ENCODE assay signal across 30 mouse cellular contexts in genomic region chr4:57913021-57913420, GRCm38 (mm10). TPM values are rescaled to one million over a fixed set of nuclear protein-coding genes. Genes with fewer than 3 reads are reported as not detected.
DNase-seq lines count a peak whose midpoint lies in the region; ATAC-seq and TF ChIP-seq lines count a peak whose summit lies in the region.
"Had no signal": no experiment of that assay in that cellular context is flagged by ENCODE, and none has a peak within 500 bp of the region (broad histone marks: within the 10 kb centered on the region; RNA-seq: fewer than 3 reads in every experiment).

No protein-coding gene starts in this region.

- no peak overlapping the region for H3K27ac ChIP-seq in liver, adult 2 months (replicated peaks; ENCODE audit: insufficient read depth, low read depth, low read length)
- no peak overlapping the region for H3K27ac ChIP-seq in liver, embryonic 12.5 days
- H3K27ac ChIP-seq in intestine, postnatal 0 days (ENCODE audit: low read depth, low read length) = no peak overlapping the region
- H3K27ac ChIP-seq: embryonic facial prominence, embryonic 10.5 days; embryonic facial prominence, embryonic 13.5 days; forebrain, embryonic 12.5 days; forebrain, embryonic 15.5 days; heart, adult 2 months; heart, embryonic 10.5 days; heart, embryonic 13.5 days had no signal

- TF ChIP-seq CTCF in liver, adult 2 months (IDR thresholded peaks at IDR 0.05; ENCODE audit: low read depth, low read length) = no peak
- no peak for TF ChIP-seq CTCF in intestine, postnatal 0 days (IDR thresholded peaks at IDR 0.05; ENCODE audit: low read depth)

- TF ChIP-seq POLR2A in liver, adult 2 months (IDR thresholded peaks at IDR 0.05; ENCODE audit: extremely low read depth, insufficient read depth, low read length) = no peak

- peaks cover 16% of the 10 kb centered on the region for H3K4me1 ChIP-seq in liver, adult 2 months (ENCODE audit: control insufficient read depth, insufficient read depth, low read length)
- peaks cover 6% of the 10 kb centered on the region; the same call in 1 of the 2 replicates for H3K4me1 ChIP-seq in liver, embryonic 12.5 days
- 0 out of 2 replicates have a peak, but pooled peaks cover 2% of the 10 kb centered on the region for H3K4me1 ChIP-seq in intestine, postnatal 0 days (replicated peaks; ENCODE audit: control insufficient read depth, insufficient read depth, low read length)
- H3K4me1 ChIP-seq: forebrain, embryonic 15.5 days had no signal

- ATAC-seq in liver, embryonic 12.5 days = no peak
- ATAC-seq in intestine, postnatal 0 days = no peak
- ATAC-seq: activated CD4-positive, CD25-positive, alpha-beta regulatory T cell, adult 4 months; forebrain, embryonic 15.5 days had no signal

- peaks cover 9% of the 10 kb centered on the region; the same call in 1 of the 2 replicates for H3K36me3 ChIP-seq in liver, adult 2 months (ENCODE audit: control insufficient read depth, insufficient read depth, low read length)
- H3K36me3 ChIP-seq in liver, embryonic 12.5 days = no peaks in the 10 kb centered on the region
- H3K36me3 ChIP-seq in intestine, postnatal 0 days (ENCODE audit: control insufficient read depth, insufficient read depth) = peaks cover 8% of the 10 kb centered on the region; the same call in 1 of the 2 replicates
- H3K36me3 ChIP-seq: embryonic facial prominence, embryonic 10.5 days; embryonic facial prominence, embryonic 13.5 days; forebrain, embryonic 12.5 days; forebrain, embryonic 15.5 days; heart, embryonic 10.5 days; heart, embryonic 13.5 days had no signal

- H3K9ac ChIP-seq in liver, adult 2 months (ENCODE audit: low read depth, low read length) = no peak overlapping the region
- H3K9ac ChIP-seq in liver, embryonic 12.5 days = no peak overlapping the region
- H3K9ac ChIP-seq in intestine, postnatal 0 days (ENCODE audit: low read depth, low read length) = no peak overlapping the region
- H3K9ac ChIP-seq: embryonic facial prominence, embryonic 13.5 days; forebrain, embryonic 12.5 days; forebrain, embryonic 15.5 days; heart, embryonic 13.5 days had no signal

- no peaks in the 10 kb centered on the region; the same call in 1 of the 2 replicates for H3K79me2 ChIP-seq in liver, adult 2 months (ENCODE audit: control insufficient read depth, insufficient read depth, low read length)

- H3K4me2 ChIP-seq in liver, embryonic 12.5 days = no peak overlapping the region
- H3K4me2 ChIP-seq in intestine, postnatal 0 days (replicated peaks; ENCODE audit: low read depth) = peak overlapping the region; percentile 68
- H3K4me2 ChIP-seq: embryonic facial prominence, embryonic 13.5 days; forebrain, embryonic 12.5 days; forebrain, embryonic 15.5 days; heart, embryonic 13.5 days had no signal

- H3K4me3 ChIP-seq in liver, adult 2 months (ENCODE audit: insufficient read depth, low read depth, low read length) = no peak overlapping the region
- H3K4me3 ChIP-seq in liver, embryonic 12.5 days = no peak overlapping the region
- no peak overlapping the region for H3K4me3 ChIP-seq in intestine, postnatal 0 days (ENCODE audit: low read depth, low read length)
- H3K4me3 ChIP-seq: embryonic facial prominence, embryonic 10.5 days; embryonic facial prominence, embryonic 13.5 days; erythroblast, embryonic 14.5 days; forebrain, embryonic 12.5 days; forebrain, embryonic 15.5 days; heart, adult 2 months; heart, embryonic 10.5 days; heart, embryonic 13.5 days had no signal

- H3K9me3 ChIP-seq in liver, embryonic 12.5 days (replicated peaks) = no peaks in the 10 kb centered on the region
- H3K9me3 ChIP-seq in intestine, postnatal 0 days (ENCODE audit: control insufficient read depth) = no peaks in the 10 kb centered on the region
- H3K9me3 ChIP-seq: embryonic facial prominence, embryonic 10.5 days; embryonic facial prominence, embryonic 13.5 days; forebrain, embryonic 12.5 days; forebrain, embryonic 15.5 days; heart, embryonic 10.5 days; heart, embryonic 13.5 days had no signal

- DNase-seq in kidney, adult 11 months = peak; percentile 33
- no peak for DNase-seq in kidney, postnatal 4 days
- peak; percentile 79 for DNase-seq in kidney, adult 9 months
- DNase-seq in kidney, postnatal 14 days = no peak
- DNase-seq in liver, adult 2 months (ENCODE audit: extremely low read depth, low read depth, low spot score) = peak; percentile 52
- no peak for DNase-seq in right cerebral cortex, postnatal 4 days
- DNase-seq: adrenal gland, adult 8-10 months; adrenal gland, postnatal 25 days; cerebellum, adult 11-12 months; cerebellum, adult 8-10 months; cerebellum, postnatal 10 days; cerebellum, postnatal 36 days; embryo, embryonic 11 days; gastrocnemius, postnatal 10 days; gastrocnemius, postnatal 36 days; heart, adult 2 months; heart, postnatal 14 days; heart, postnatal 4 days had no signal

- H3K27me3 ChIP-seq in liver, adult 2 months (ENCODE audit: control insufficient read depth, insufficient read depth, low read length) = no peaks in the 10 kb centered on the region
- peaks cover 21% of the 10 kb centered on the region for H3K27me3 ChIP-seq in liver, embryonic 12.5 days (replicated peaks)
- H3K27me3 ChIP-seq in intestine, postnatal 0 days (replicated peaks; ENCODE audit: control insufficient read depth, insufficient read depth, low read length) = no peaks in the 10 kb centered on the region
- H3K27me3 ChIP-seq: embryonic facial prominence, embryonic 13.5 days; forebrain, embryonic 15.5 days had no signal

RNA-seq across cellular contexts. Expression of gene D630039A03Rik, which starts 3.1 kb away (rescaled TPM):
- 3.2 and 4.9 TPM in 2 replicates for total RNA-seq in liver, adult 2 months (2014; rRNA removed)
- 10.2 and 14.3 TPM in 2 replicates for polyA plus RNA-seq in liver, adult 2 months (2012; rRNA removed)
- 0.39 and 0.51 TPM in 2 replicates for polyA plus RNA-seq in liver, embryonic 12.5 days (2016; fragmentation: Nextera tagmentation; extraction: Ambion mirVana)
- 6.6 and 7.0 TPM in 2 replicates for polyA plus RNA-seq in intestine, postnatal 0 days (2015; fragmentation: Nextera tagmentation; extraction: Ambion mirVana)
- total RNA-seq: gastrocnemius, adult 18-20 months; gastrocnemius, postnatal 36 days; granulocyte monocyte progenitor cell, adult 5-6 weeks; heart, postnatal 4 days had no signal
- polyA plus RNA-seq: erythroblast, embryonic 14.5 days; forebrain, embryonic 12.5 days; forebrain, embryonic 15.5 days had no signal

RNA-seq across cellular contexts. Expression of gene Txn1, which starts 43.2 kb away (rescaled TPM):
- 138 and 151 TPM in 2 replicates for total RNA-seq in liver, adult 2 months (2014; rRNA removed)
- 246 and 257 TPM in 2 replicates for polyA plus RNA-seq in liver, adult 2 months (2012; rRNA removed)
- 278 and 288 TPM in 2 replicates for polyA plus RNA-seq in liver, embryonic 12.5 days (2016; fragmentation: Nextera tagmentation; extraction: Ambion mirVana)
- polyA plus RNA-seq in intestine, postnatal 0 days (2015; fragmentation: Nextera tagmentation; extraction: Ambion mirVana) = 702 and 713 TPM in 2 replicates

Comparison
In these comparisons a context has a peak if more than half of its experiments do, and no peak if none do; other contexts are left out.
1. DNase-seq: peak in kidney, adult 11 months (single experiment), kidney, adult 9 months (single experiment) and liver, adult 2 months (single experiment); none in kidney, postnatal 4 days (0 of 2), kidney, postnatal 14 days (single experiment) and right cerebral cortex, postnatal 4 days (single experiment).